Mouse (Mus musculus) testis, adult 2 months (tissue): ENCODE results near the gene Fam19a4. TPM values are rescaled to one million over a fixed set of nuclear protein-coding genes. Genes with fewer than 3 reads are reported as not detected.

Source experiments
- H3K27ac ChIP-seq: fragments of 200-500 bp; 2 replicates; pipeline ENCODE4 v1.5.1; 2012; ENCODE audit warnings: low read depth, low read length; ENCODE audit not compliant: control insufficient read depth, insufficient read depth
- H3K27me3 ChIP-seq: fragments of 200-500 bp; 2 replicates; pipeline ENCODE4 v1.6.1; 2012; ENCODE audit warnings: mild to moderate bottlenecking, low read length, moderate library complexity; ENCODE audit not compliant: control insufficient read depth, insufficient read depth
- H3K36me3 ChIP-seq: fragments of 200-500 bp; 2 replicates; pipeline ENCODE4 v1.6.1; 2012; ENCODE audit warnings: mild to moderate bottlenecking, low read length; ENCODE audit not compliant: control insufficient read depth, insufficient read depth
- H3K4me1 ChIP-seq: fragments of 200-500 bp; 2 replicates; pipeline ENCODE4 v1.6.1; 2012; ENCODE audit warnings: low read length; ENCODE audit not compliant: control insufficient read depth, insufficient read depth
- H3K4me3 ChIP-seq: fragments of 200-500 bp; 2 replicates; pipeline ENCODE4 v1.5.1; 2012; ENCODE audit warnings: low read depth, mild to moderate bottlenecking, low read length, moderate library complexity, mixed read lengths; ENCODE audit not compliant: control insufficient read depth
- CTCF ChIP-seq: fragments of 200-500 bp; IDR thresholded peaks from 2 replicates; pipeline ENCODE4 v1.5.1; 2012; ENCODE audit warnings: low read depth, mild to moderate bottlenecking, inconsistent platforms, low read length, moderate library complexity; ENCODE audit not compliant: control insufficient read depth, insufficient read depth, insufficient replicate concordance
- POLR2A ChIP-seq: fragments of 200-500 bp; IDR thresholded peaks from 2 replicates; pipeline ENCODE4 v1.6.1; 2012; ENCODE audit warnings: low read depth, mild to moderate bottlenecking, inconsistent platforms, low read length, moderate library complexity; ENCODE audit not compliant: control insufficient read depth
- polyA plus RNA-seq: library from polyadenylated mRNA; depleted of rRNA; stranded (reverse); fragments of >200 nt; gene quantifications from 2 replicates; pipeline ENCODE4 v1.2.3, GENCODE M21; 2012

The Fam19a4 gene
- polyA plus RNA-seq, 1 experiment: 1.0 TPM

DNA sequence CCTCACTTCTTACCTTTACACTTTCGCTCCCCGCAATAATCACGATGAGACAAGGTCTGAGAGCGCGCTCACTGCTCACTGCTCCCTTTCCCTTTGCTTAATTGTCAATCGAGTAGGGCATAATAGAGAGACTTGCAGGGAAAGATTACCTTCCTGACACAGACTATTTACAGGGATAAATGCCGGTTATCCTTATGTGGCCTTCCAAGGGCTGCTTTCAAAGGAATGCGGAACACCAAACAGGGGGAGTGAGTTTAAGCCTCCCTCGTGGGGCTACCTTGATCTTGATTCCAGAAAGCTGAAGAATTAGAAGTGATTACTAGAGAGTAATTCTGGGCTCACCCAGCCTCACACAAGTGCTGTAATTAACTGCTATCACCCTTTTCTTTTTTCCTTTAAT lies 19.8 kb upstream of the Fam19a4 start:
- Histone ChIP-seq H3K4me1 (no peaks in the 10 kb centered on the region), H3K36me3 (no peaks in the 10 kb centered on the region), H3K27me3 (no peaks in the 10 kb centered on the region), H3K4me3 (no peak overlapping the region), H3K27ac (no peak overlapping the region)
- no peak for TF ChIP-seq CTCF
- no peak for TF ChIP-seq POLR2A

GRCm38 (mm10) chr6:97059599-97059998 lies 614 bp downstream of the Fam19a4 start:
- H3K36me3 ChIP-seq: no peaks in the 10 kb centered on the region
- H3K4me1 ChIP-seq: no peaks in the 10 kb centered on the region; the same call in 1 of the 2 replicates
- H3K27me3 ChIP-seq: no peaks in the 10 kb centered on the region
- H3K4me3 ChIP-seq: no peak overlapping the region
- no peak overlapping the region for H3K27ac ChIP-seq
- TF ChIP-seq POLR2A (no peak), CTCF (no peak)

DNA sequence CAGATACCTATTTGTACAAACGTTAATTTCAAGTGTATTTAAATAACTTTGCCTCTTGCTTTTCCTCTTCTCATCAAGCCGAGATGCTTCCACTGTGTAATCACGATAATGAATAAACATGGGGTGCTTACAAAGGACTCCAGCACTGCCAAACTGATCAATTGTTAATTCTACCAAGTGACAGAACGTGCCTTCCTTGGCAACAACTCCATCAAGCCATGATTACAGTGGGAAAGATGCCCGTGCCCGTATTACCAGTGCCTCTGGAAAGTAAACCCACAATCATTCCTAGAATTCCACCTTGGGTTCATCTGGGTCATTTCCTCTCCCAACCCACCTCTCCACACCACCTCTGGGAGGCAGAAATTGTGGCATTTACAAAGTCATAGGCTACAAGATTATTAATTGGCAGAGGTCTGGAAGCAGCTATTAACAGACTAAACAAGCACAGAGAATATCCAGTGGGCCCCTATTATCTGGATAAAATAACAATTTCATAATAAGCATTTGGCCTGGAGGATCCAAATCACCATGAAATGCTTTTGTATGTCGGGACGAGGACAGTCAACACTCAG lies 7.9 kb downstream of the Fam19a4 start:
- no peaks in the 10 kb centered on the region for H3K27me3 ChIP-seq
- no peak for TF ChIP-seq CTCF
- no peak for TF ChIP-seq POLR2A
- H3K4me3 ChIP-seq: no peak overlapping the region
- no peaks in the 10 kb centered on the region for H3K4me1 ChIP-seq
- no peak overlapping the region for H3K27ac ChIP-seq
- H3K36me3 ChIP-seq: no peaks in the 10 kb centered on the region

DNA sequence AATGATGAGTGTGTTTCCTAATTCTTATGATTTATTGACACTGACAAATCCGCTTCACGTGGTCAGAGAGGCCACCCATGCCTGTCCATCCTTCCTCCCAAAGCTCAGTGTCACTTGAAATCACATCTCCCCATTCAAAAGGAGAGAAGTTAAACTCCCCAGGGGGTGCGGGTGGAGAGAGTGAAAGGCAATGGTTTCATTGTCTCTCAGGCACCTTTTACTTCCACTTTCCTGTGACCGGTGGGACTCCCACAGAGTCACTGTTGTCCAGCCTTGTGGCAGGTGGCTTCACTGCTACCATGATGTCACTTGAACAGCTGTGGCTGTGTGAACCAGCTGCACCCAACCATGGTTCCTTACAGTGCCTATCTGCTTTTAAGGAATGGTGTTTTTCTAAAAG lies 11.8 kb downstream of the Fam19a4 start:
- H3K27me3 ChIP-seq: no peaks in the 10 kb centered on the region
- no peak overlapping the region for H3K27ac ChIP-seq
- H3K36me3 ChIP-seq: no peaks in the 10 kb centered on the region
- no peaks in the 10 kb centered on the region for H3K4me1 ChIP-seq
- TF ChIP-seq CTCF (no peak), POLR2A (no peak)
- H3K4me3 ChIP-seq: no peak overlapping the region

DNA sequence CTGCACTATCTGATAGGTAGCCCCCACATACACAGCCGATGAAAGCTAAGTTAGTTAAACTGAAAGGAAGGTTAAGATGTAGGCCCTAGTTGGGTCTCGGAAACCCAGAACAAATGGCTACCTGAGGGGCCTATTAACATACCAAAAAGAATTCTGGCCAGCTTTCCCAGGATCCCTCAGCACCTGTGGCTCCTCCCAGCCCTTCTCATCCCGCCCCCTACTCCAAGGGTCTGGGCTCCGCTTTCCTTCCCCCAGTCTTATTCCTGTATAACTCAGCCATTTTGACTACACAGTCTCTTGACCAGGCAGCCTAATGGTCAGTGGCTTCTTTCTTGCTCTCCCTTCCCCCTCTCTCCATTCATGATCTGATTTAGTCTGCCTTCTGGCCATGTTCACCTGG lies 13.7 kb downstream of the Fam19a4 start:
- H3K4me1 ChIP-seq: no peaks in the 10 kb centered on the region
- no peak overlapping the region for H3K4me3 ChIP-seq
- no peaks in the 10 kb centered on the region for H3K36me3 ChIP-seq
- TF ChIP-seq POLR2A (no peak), CTCF (no peak)
- no peaks in the 10 kb centered on the region for H3K27me3 ChIP-seq
- H3K27ac ChIP-seq: no peak overlapping the region

- H3K27ac ChIP-seq: no peak overlapping the region
- no peak for TF ChIP-seq CTCF
- TF ChIP-seq POLR2A: no peak
These were observed 33.0 kb downstream of the Fam19a4 start for GRCm38 (mm10) chr6:97027110-97027677.

DNA sequence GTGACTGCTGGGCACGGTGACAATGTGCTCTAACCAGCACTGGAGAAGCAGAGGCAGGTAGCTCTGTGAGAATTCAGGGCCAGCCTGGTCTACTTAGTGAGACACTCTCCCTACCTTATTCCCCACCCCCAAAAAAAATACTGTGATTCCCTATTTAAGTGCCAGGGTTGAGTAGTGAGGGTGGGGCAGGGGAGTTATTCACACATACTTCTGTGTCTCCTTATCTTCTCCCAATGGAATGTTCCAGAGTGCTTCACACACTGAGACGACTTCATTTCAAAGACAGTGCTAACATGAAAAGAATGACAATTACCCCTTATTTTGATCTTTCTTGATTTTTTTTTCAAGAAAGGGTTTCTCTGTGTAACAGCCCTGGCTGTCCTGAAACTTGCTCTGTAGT lies 40.9 kb downstream of the Fam19a4 start:
- no peak overlapping the region for H3K27ac ChIP-seq
- no peaks in the 10 kb centered on the region for H3K36me3 ChIP-seq
- no peaks in the 10 kb centered on the region for H3K4me1 ChIP-seq
- no peak for TF ChIP-seq POLR2A
- TF ChIP-seq CTCF: no peak
- H3K4me3 ChIP-seq: no peak overlapping the region
- H3K27me3 ChIP-seq: no peaks in the 10 kb centered on the region

More at GRCm38 (mm10) chr6:97027110-97027677, 33.0 kb downstream of the Fam19a4 start:
- Histone ChIP-seq H3K36me3 (no peaks in the 10 kb centered on the region), H3K4me1 (no peaks in the 10 kb centered on the region), H3K27me3 (no peaks in the 10 kb centered on the region), H3K4me3 (no peak overlapping the region)

GRCm38 (mm10) chr6:97016711-97017110 lies 43.5 kb downstream of the Fam19a4 start:
- Histone ChIP-seq H3K4me3 (no peak overlapping the region), H3K27ac (no peak overlapping the region), H3K27me3 (no peaks in the 10 kb centered on the region), H3K36me3 (no peaks in the 10 kb centered on the region), H3K4me1 (no peaks in the 10 kb centered on the region)
- TF ChIP-seq POLR2A: no peak
- no peak for TF ChIP-seq CTCF
